Mouse (Mus musculus): ENCODE results near the gene Ubqln3. TPM values are rescaled to one million over a fixed set of nuclear protein-coding genes. Genes with fewer than 3 reads are reported as not detected.

The Ubqln3 gene
- not detected in 2 replicates for polyA plus RNA-seq (2012; rRNA removed)

DNA sequence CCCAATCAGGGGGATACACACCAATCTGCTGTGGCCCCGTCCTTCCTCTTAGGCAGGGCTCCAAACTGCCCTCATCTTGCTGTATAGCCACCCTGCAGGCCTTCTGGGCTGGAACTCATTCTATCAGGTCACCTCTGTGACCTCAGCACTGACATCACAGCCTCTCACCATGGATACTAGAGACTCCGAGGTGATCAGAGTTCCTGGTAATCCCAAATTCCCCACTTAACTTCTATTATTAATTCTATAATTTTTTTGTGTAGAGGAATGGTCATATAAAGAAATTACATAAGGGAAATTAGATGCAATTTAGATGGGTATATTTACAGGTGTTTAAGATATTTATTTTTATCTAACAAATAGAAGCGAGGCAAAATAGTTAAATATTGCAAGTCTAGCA is at the start of gene Ubqln3:
TSS of gene Ubqln3 (minus strand) at position 101 of the 400 bp plus-strand sequence.
- Histone ChIP-seq H3K27ac (ENCODE audit: insufficient read depth, low read length) (no peak within 1 kb of the TSS), H3K4me1 (ENCODE audit: control insufficient read depth, insufficient read depth, low read length) (no peaks in the 10 kb centered on the region), H3K4me3 (ENCODE audit: insufficient read depth, low read length) (no peak within 1 kb of the TSS)
- TF ChIP-seq POLR2A (IDR thresholded peaks at IDR 0.05; ENCODE audit: extremely low read depth, insufficient read depth, low read length) (no peak), CTCF (IDR thresholded peaks at IDR 0.05; ENCODE audit: extremely low read depth, insufficient read depth, low read length) (no peak)

DNA sequence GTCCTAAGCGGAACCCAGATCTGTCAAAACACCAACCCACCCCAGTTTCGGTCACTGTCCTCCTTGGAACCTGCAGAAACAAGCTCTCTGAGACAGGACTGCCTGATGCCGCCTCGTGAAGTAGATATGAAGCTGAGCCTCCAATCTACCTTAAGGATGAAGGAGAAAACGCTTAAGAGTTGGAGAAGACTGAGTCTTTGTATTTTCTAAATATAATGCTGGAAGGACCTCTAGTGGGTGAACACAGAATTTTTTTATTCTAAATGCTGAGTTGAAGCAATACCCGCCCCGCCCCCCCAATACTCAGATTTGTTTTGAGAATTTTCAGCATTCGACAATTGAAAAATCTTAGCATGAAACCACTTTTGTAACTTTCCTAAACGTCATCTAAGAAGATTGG is 48.2 kb upstream of the Ubqln3 start:
- H3K4me3 ChIP-seq (ENCODE audit: insufficient read depth, low read length), result no peak overlapping the region
- H3K4me1 ChIP-seq (ENCODE audit: control insufficient read depth, insufficient read depth, low read length), result no peaks in the 10 kb centered on the region
- TF ChIP-seq POLR2A (IDR thresholded peaks at IDR 0.05; ENCODE audit: extremely low read depth, insufficient read depth, low read length), result no peak
- TF ChIP-seq CTCF (IDR thresholded peaks at IDR 0.05; ENCODE audit: extremely low read depth, insufficient read depth, low read length), result no peak
- H3K27ac ChIP-seq (ENCODE audit: insufficient read depth, low read length), result no peak overlapping the region

DNA sequence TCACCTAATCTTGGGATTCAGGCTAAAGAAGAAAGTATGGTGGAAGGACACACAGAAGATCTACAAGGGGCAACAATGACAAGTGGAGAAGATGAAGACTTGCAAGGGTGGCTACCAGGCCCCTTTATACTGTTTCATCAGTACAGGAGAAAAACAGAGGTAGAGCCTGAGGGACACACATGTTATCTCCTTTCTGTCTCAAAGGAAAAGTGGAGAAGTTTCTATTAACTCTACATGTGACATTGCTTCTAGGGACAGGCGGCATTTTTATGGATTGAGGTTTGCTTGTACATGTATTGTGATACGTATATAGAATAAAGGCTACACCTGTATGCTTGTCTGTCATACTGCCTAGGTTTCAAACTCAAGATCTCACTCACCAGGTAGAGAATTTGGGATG is 40.2 kb upstream of the Ubqln3 start, which contains the start of gene Olfr648:
TSS of gene Olfr648 (minus strand) at position 101 of the 400 bp plus-strand sequence.
- no peak for TF ChIP-seq CTCF (IDR thresholded peaks at IDR 0.05; ENCODE audit: extremely low read depth, insufficient read depth, low read length)
- no peak for TF ChIP-seq POLR2A (IDR thresholded peaks at IDR 0.05; ENCODE audit: extremely low read depth, insufficient read depth, low read length)
- Histone ChIP-seq H3K4me3 (ENCODE audit: insufficient read depth, low read length) (no peak within 1 kb of the TSS), H3K27ac (ENCODE audit: insufficient read depth, low read length) (no peak within 1 kb of the TSS), H3K4me1 (ENCODE audit: control insufficient read depth, insufficient read depth, low read length) (no peaks in the 10 kb centered on the region)

DNA sequence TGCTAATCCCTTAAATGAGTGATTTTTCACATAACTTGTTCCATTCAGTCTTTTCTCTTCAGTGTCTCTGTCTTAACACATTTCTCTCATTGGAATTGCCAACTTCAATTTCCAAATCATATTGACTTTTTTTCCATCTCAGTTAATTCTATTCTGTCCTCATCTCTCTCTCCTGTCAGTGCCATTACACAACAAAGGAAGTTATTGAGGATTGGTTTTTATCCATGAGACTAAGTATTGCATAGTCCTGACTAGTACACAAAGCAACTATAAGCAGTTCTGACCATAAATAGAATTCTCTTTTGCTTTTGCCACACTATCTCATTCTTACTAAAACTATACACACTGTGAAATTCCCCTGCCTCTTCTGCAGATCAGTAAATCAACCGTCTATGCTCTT is 36.0 kb upstream of the Ubqln3 start:
- Histone ChIP-seq H3K4me1 (ENCODE audit: control insufficient read depth, insufficient read depth, low read length) (no peaks in the 10 kb centered on the region), H3K4me3 (ENCODE audit: insufficient read depth, low read length) (no peak overlapping the region), H3K27ac (ENCODE audit: insufficient read depth, low read length) (no peak overlapping the region)
- TF ChIP-seq POLR2A (IDR thresholded peaks at IDR 0.05; ENCODE audit: extremely low read depth, insufficient read depth, low read length), result no peak
- no peak for TF ChIP-seq CTCF (IDR thresholded peaks at IDR 0.05; ENCODE audit: extremely low read depth, insufficient read depth, low read length)

DNA sequence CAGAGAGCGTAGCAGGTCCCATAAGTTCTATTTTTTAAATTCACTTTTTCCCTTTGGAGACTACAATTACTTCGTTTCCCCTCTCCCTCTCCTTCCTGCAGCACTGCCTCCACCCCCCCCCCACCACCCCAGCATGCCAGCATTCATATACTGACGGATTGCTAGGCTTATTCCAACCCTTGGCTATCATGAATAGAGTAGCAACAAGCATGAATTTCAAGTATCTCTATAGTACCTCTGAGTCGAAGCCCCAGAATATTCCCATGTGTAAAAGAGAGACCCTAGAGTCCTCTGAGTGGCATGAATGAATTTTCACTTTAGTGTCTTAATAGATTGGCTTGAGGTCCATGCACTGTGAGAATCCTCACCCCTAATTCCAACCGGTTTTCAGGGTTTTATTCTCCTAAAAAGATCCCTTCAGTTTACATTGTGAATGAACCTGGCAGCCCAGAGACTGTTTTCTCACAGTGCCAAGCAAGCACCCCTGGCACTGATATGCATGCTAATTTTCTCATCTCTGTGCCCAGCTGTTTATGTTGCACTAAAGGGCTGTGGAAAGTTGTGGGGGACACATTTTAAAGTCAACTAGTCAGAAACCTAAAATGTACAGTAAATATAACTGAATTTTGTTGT is 35.5 kb upstream of the Ubqln3 start:
- no peak overlapping the region for H3K4me3 ChIP-seq (ENCODE audit: insufficient read depth, low read length)
- no peaks in the 10 kb centered on the region for H3K4me1 ChIP-seq (ENCODE audit: control insufficient read depth, insufficient read depth, low read length)
- TF ChIP-seq CTCF (IDR thresholded peaks at IDR 0.05; ENCODE audit: extremely low read depth, insufficient read depth, low read length) (no peak), POLR2A (IDR thresholded peaks at IDR 0.05; ENCODE audit: extremely low read depth, insufficient read depth, low read length) (no peak)
- H3K27ac ChIP-seq (ENCODE audit: insufficient read depth, low read length), result no peak overlapping the region

DNA sequence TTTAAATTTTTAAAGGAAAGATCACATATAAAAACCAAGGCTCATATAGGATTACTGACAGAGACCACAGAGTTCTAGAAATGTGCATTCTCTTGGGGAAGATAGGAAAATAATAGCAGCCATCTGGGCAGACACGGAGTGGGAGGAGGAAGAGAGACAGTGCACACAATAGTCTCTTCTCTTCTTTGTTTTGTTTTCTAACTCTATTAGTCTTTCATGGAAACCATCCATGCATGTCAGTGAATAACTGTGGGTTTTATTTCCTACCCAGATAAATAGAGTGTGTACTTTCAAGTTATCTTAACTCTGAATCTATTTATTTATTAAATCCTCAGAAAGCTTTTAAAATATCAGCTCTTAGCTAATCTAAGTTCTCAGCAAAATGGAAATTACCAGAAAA is 32.0 kb upstream of the Ubqln3 start:
- Histone ChIP-seq H3K4me1 (ENCODE audit: control insufficient read depth, insufficient read depth, low read length) (no peaks in the 10 kb centered on the region), H3K27ac (ENCODE audit: insufficient read depth, low read length) (no peak overlapping the region), H3K4me3 (ENCODE audit: insufficient read depth, low read length) (no peak overlapping the region)
- TF ChIP-seq POLR2A (IDR thresholded peaks at IDR 0.05; ENCODE audit: extremely low read depth, insufficient read depth, low read length), result no peak
- TF ChIP-seq CTCF (IDR thresholded peaks at IDR 0.05; ENCODE audit: extremely low read depth, insufficient read depth, low read length), result no peak

DNA sequence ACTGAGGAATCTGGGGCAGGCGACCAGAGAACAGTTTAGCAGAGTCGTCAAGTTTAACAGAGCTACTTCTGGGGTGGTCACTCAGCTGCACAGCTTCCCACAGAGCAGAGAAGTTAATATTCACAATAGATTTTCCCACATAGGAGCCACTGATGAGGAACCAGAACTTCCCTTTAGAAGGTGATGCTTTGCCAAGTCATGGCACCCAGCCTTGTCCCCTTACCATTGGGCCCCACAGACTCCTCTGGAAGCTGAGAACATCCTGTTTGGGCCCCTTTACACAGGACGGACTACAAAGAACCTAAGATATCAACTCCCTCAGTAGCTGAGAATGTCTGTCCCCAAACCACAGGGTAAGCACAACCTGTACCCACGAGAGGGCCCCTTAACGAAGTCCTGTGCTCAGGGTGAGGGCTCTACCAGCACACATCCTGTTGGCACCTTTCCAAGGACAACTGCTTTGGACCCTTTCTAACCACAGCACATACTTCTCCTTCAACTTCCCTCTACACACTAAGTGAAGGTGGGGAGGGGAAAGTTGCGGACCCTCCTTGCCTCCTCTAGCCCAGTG is 26.6 kb upstream of the Ubqln3 start:
- Histone ChIP-seq H3K4me3 (ENCODE audit: insufficient read depth, low read length) (no peak overlapping the region), H3K27ac (ENCODE audit: insufficient read depth, low read length) (no peak overlapping the region), H3K4me1 (ENCODE audit: control insufficient read depth, insufficient read depth, low read length) (no peaks in the 10 kb centered on the region)
- no peak for TF ChIP-seq POLR2A (IDR thresholded peaks at IDR 0.05; ENCODE audit: extremely low read depth, insufficient read depth, low read length)
- TF ChIP-seq CTCF (IDR thresholded peaks at IDR 0.05; ENCODE audit: extremely low read depth, insufficient read depth, low read length), result no peak

DNA sequence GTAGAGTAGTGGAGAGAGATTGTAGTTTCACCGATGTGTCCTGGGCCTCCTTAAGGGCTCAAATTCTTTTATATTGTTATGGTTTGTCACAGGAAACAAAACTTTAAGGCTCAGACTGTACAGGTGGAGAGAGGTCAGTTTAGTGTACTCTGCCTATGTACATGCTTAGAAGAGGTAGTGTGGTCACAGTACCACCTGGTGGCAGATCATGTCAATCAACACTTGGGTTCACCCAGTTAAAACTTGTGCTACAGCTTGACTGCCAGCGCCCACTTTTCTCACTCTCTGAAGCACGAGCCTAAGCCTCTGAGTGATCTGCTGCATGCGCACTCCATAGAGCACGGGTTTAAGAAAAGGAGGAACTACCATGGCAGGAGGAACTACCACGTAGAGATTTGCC is 24.0 kb upstream of the Ubqln3 start:
- TF ChIP-seq CTCF (IDR thresholded peaks at IDR 0.05; ENCODE audit: extremely low read depth, insufficient read depth, low read length) (no peak), POLR2A (IDR thresholded peaks at IDR 0.05; ENCODE audit: extremely low read depth, insufficient read depth, low read length) (no peak)
- Histone ChIP-seq H3K27ac (ENCODE audit: insufficient read depth, low read length) (no peak overlapping the region), H3K4me1 (ENCODE audit: control insufficient read depth, insufficient read depth, low read length) (no peaks in the 10 kb centered on the region), H3K4me3 (ENCODE audit: insufficient read depth, low read length) (no peak overlapping the region)

DNA sequence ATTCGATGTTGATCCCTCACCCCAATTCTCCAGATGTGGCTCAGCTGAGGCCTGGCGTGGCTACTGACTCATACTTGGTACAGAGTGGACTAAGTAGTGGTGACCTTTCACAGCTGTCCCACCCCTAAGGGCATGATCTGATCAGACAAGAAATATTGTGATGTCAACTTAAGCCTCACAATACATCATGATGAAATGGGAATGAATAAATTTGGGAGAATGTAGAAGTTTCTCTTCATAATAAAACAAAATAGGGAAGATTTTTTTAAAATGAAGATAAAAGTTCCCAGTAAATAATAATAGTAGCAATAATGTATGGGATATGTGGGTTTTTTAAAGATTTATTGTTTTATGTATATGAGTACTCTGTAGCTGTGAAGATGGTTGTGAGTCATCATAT is 7.4 kb upstream of the Ubqln3 start, which contains the start of gene Ubqlnl:
TSS of gene Ubqlnl (minus strand) at position 101 of the 400 bp plus-strand sequence.
- Histone ChIP-seq H3K4me3 (ENCODE audit: insufficient read depth, low read length) (no peak within 1 kb of the TSS), H3K27ac (ENCODE audit: insufficient read depth, low read length) (no peak within 1 kb of the TSS), H3K4me1 (ENCODE audit: control insufficient read depth, insufficient read depth, low read length) (no peaks in the 10 kb centered on the region)
- no peak for TF ChIP-seq CTCF (IDR thresholded peaks at IDR 0.05; ENCODE audit: extremely low read depth, insufficient read depth, low read length)

DNA sequence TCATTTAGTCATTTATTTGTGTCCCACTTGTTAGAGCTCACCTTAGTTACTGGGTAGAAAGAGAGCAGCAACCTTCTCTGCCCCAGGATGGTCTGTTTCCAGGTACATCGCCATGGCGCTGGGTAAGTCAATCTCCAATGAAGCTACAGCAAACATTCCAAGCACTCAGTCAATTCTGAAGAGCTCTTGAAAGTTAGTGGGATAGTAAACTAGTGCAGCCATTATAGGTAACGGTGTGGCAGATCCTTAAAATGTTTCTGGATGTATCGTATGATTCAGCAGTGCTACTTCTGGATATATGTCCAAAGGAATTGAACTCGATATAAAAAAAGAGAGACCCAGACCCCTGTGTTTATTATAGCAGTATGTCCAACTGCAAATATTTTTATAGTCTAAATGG is 5.8 kb downstream of the Ubqln3 start, which contains the start of gene Olfr643:
TSS of gene Olfr643 (minus strand) at position 101 of the 400 bp plus-strand sequence.
- H3K4me3 ChIP-seq (ENCODE audit: insufficient read depth, low read length), result no peak within 1 kb of the TSS
- H3K4me1 ChIP-seq (ENCODE audit: control insufficient read depth, insufficient read depth, low read length), result no peaks in the 10 kb centered on the region
- H3K27ac ChIP-seq (ENCODE audit: insufficient read depth, low read length), result no peak within 1 kb of the TSS
- TF ChIP-seq CTCF (IDR thresholded peaks at IDR 0.05; ENCODE audit: extremely low read depth, insufficient read depth, low read length) (no peak), POLR2A (IDR thresholded peaks at IDR 0.05; ENCODE audit: extremely low read depth, insufficient read depth, low read length) (no peak)
